Mouse (Mus musculus): ENCODE results near the gene Cdc37.

- TF ChIP-seq ZKSCAN1 (IDR thresholded peaks at IDR 0.05; ENCODE audit: low read depth, low read length) (no peak), CTCF (IDR thresholded peaks at IDR 0.05 in 2 of 3, conservative IDR thresholded peaks at IDR 0.05 in 1 of 3; ENCODE audit: control insufficient read depth in 1 of 3, insufficient read depth in 1 of 3, low read depth in 2 of 3, low read length in 3 of 3, poor library complexity in 1 of 3, severe bottlenecking in 1 of 3) (no peak), NRF1 (IDR thresholded peaks at IDR 0.05; ENCODE audit: insufficient read depth, low read depth, low read length, poor library complexity, severe bottlenecking) (no peak), E2F4 (IDR thresholded peaks at IDR 0.05; ENCODE audit: borderline replicate concordance, low read depth, low read length) (no peak), NELFE (IDR thresholded peaks at IDR 0.05; ENCODE audit: low read depth, low read length) (peak; percentile 55), EP300 (IDR thresholded peaks at IDR 0.05; ENCODE audit: low read depth in 1 of 2, low read length in 2 of 2) (no peak; a peak in 1 of 4 replicates)
Observed at GRCm38 (mm10) chr9:21146722-21147121, 3.1 kb downstream of the Cdc37 start.
